Mouse (Mus musculus) liver, postnatal 0 days (tissue): ENCODE data around the gene Wdtc1. TPM values are rescaled to one million over a fixed set of nuclear protein-coding genes. Genes with fewer than 3 reads are reported as not detected.

Source experiments
- ATAC-seq: fragments of 200-750 bp; cut with Nextera tagmentation; 2 replicates; pipeline ENCODE4 v1.8.0; 2017; ENCODE audit warnings: mild to moderate bottlenecking, moderate library complexity
- DNase-seq: peaks from one replicate; pipeline ENCODE4 v3.0.0-alpha.2; 2016
- H3K27ac ChIP-seq: fragments of 300-500 bp; sonication (generic); 2 replicates; pipeline ENCODE4 v1.5.1; 2014; ENCODE audit warnings: antibody characterized with exemption, moderate library complexity, mild to moderate bottlenecking, low read depth
- H3K27me3 ChIP-seq: fragments of 300-500 bp; sonication (generic); 2 replicates; pipeline ENCODE4 v1.6.1; 2014; ENCODE audit warnings: low read length, control low read depth, mixed read lengths; ENCODE audit not compliant: insufficient read depth
- H3K36me3 ChIP-seq: fragments of 300-500 bp; sonication (generic); replicated peaks from 2 replicates; pipeline ENCODE4 v1.6.1; 2014; ENCODE audit warnings: mild to moderate bottlenecking, control low read depth, low read length, moderate library complexity, mixed read lengths; ENCODE audit not compliant: insufficient read depth
- H3K4me1 ChIP-seq: fragments of 300-500 bp; sonication (generic); 2 replicates; pipeline ENCODE4 v1.6.1; 2014; ENCODE audit warnings: antibody characterized with exemption, mild to moderate bottlenecking, control low read depth; ENCODE audit not compliant: insufficient read depth
- H3K4me2 ChIP-seq: fragments of 300-500 bp; sonication (generic); 2 replicates; pipeline ENCODE4 v1.6.1; 2014; ENCODE audit warnings: low read depth, mild to moderate bottlenecking, low read length, moderate library complexity, mixed read lengths
- H3K4me3 ChIP-seq: fragments of 300-500 bp; sonication (generic); 2 replicates; pipeline ENCODE4 v1.5.1; 2014; ENCODE audit warnings: low read depth, low read length
- H3K9ac ChIP-seq: fragments of 300-500 bp; sonication (generic); replicated peaks from 2 replicates; pipeline ENCODE4 v1.6.1; 2014; ENCODE audit warnings: mild to moderate bottlenecking, moderate library complexity
- H3K9me3 ChIP-seq: fragments of 300-500 bp; sonication (generic); 2 replicates; pipeline ENCODE4 v1.6.1; 2016; ENCODE audit warnings: mild to moderate bottlenecking, control low read depth, low read length, mixed read lengths
- CTCF ChIP-seq: sonication (generic); IDR thresholded peaks from 2 replicates; pipeline ENCODE4 v1.5.1; 2016; ENCODE audit warnings: antibody characterized with exemption, low read depth
- EP300 ChIP-seq: IDR thresholded peaks from 2 replicates; pipeline ENCODE4 v1.6.1; 2016; ENCODE audit warnings: antibody characterized with exemption, low read depth, mild to moderate bottlenecking
- WGBS: fragments of 180-500 bp; shearing (Covaris S2); extraction: QIAGEN DNeasy Blood & Tissue Kit; methylation state at CpG from one replicate; pipeline ENCODE4 v1.1.7; 2014; ENCODE audit not compliant: insufficient replicate concordance; 5-methylcytosine and 5-hydroxymethylcytosine counted together
- polyA plus RNA-seq: library from polyadenylated mRNA; unstranded; fragments of >200 nt; fragmentation: Nextera tagmentation; extraction: Ambion mirVana; gene quantifications from 2 replicates; pipeline ENCODE4 v1.2.1, GENCODE M21; 2015

Wdtc1 gene
- polyA plus RNA-seq, 1 experiment from 2014 or later, result 5.3 TPM

DNA sequence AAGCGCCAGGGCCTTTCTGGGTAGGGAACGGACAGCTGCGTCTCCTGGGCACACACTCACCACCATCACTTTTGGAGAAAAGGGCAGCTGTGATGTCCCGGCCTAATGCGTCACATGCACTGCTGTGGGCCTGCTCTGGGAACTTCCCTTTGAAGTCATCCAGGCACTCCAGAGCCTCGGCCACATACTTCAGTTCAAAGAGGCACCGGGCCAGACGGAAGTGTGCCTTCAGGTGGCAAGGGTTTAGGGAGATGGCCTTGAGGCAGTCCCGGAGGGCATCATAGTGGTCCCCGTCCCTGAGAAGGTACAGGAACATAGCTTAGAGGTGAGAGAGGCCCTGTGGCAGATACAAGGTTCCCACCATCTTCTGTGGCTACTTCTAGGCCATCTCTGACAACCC lies 55.9 kb downstream of the Wdtc1 start:
- TF ChIP-seq EP300 (no peak), CTCF (no peak)
- no peaks in the 10 kb centered on the region for H3K9me3 ChIP-seq
- 76% methylated on average over 10 of the region's 10 CpGs for WGBS
- H3K27me3 ChIP-seq, result no peaks in the 10 kb centered on the region
- no peak overlapping the region for H3K27ac ChIP-seq
- H3K36me3 ChIP-seq, result peaks cover 65% of the 10 kb centered on the region
- no peak for DNase-seq
- no peak for ATAC-seq
- H3K9ac ChIP-seq, result no peak overlapping the region
- H3K4me2 ChIP-seq, result no peak overlapping the region
- no peak overlapping the region for H3K4me3 ChIP-seq
- H3K4me1 ChIP-seq, result no peaks in the 10 kb centered on the region

DNA sequence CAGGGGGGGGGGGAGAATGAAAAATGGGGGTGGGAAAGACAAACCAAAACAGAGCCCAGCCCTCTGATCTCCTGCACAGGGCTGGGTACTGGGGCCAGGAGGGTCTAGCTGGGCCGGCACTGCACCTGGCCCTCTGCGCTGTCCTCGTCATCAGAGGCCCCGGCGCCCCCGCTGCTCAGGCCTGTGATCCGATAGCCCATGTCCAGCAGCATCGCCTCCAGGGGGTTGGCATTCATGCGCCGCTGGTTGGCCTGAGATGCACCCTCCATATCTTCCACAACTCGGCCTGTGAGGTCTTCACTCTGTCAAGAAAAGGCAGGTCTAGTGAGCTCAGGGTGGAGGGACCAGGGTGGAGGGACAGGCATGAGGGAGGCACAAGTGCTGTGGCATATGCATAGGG lies 59.2 kb downstream of the Wdtc1 start:
- no peak overlapping the region for H3K4me2 ChIP-seq
- no peaks in the 10 kb centered on the region for H3K9me3 ChIP-seq
- no peak overlapping the region for H3K9ac ChIP-seq
- ATAC-seq (no peak), DNase-seq (no peak)
- H3K27me3 ChIP-seq, result no peaks in the 10 kb centered on the region
- H3K4me1 ChIP-seq, result no peaks in the 10 kb centered on the region
- H3K4me3 ChIP-seq, result no peak overlapping the region
- peaks cover 46% of the 10 kb centered on the region for H3K36me3 ChIP-seq
- 80% methylated on average over 11 of the region's 11 CpGs for WGBS
- TF ChIP-seq CTCF (no peak), EP300 (no peak)
- no peak overlapping the region for H3K27ac ChIP-seq

DNA sequence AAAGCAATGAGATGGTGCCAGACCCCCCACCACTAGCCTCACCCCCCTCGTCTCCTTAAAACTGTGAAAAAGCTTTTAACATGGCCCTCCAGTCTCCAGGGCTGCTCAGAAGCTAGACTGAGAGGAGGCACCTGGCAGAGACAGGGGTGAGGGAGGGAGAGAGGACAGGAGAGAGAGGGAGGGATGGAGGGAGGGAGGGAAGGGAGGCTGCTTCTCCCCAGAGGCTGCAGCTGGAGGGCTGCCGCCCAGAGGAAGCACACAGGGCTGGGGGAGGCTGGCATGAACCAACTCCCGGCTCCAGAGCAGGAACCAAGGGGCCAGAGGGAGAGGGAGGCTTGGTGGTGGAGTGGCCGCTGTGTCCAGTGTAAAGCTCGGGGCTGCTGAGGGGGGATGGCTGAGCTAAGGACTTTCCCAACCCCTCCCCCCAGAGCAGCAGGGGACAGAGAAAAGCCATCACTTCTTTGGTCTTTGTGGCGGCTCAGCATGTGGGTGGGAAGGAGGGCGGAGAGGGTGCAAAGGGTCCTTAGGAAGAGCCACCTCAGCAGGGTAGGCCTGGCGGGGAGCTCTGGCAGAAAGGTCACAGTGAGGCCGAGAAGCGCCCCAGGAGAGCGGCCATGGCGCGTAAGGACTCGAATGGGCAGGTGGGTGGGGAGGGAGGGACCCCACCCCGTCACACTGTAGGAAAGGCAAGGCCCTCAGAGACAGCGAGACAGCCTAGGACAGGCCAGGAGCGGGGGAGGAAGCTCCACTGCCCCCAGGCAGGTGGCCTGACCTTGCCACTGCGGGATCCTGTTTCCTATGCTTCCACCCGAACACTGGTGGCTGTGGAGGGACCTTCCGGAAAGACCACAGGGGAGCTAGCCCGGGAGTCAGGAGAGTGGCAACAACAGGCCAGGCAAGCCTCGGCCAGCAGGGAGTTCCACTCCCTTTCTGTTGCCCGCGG lies 60.1 kb downstream of the Wdtc1 start:
- DNase-seq (no peak), ATAC-seq (peak; percentile 22)
- Histone ChIP-seq H3K27ac (no peak overlapping the region), H3K36me3 (peaks cover 40% of the 10 kb centered on the region), H3K4me3 (no peak overlapping the region), H3K4me1 (no peaks in the 10 kb centered on the region), H3K4me2 (no peak overlapping the region), H3K9ac (no peak overlapping the region), H3K9me3 (no peaks in the 10 kb centered on the region), H3K27me3 (no peaks in the 10 kb centered on the region)
- WGBS, result 65% methylated on average over 24 of the region's 24 CpGs
- TF ChIP-seq CTCF, result no peak
- no peak for TF ChIP-seq EP300

DNA sequence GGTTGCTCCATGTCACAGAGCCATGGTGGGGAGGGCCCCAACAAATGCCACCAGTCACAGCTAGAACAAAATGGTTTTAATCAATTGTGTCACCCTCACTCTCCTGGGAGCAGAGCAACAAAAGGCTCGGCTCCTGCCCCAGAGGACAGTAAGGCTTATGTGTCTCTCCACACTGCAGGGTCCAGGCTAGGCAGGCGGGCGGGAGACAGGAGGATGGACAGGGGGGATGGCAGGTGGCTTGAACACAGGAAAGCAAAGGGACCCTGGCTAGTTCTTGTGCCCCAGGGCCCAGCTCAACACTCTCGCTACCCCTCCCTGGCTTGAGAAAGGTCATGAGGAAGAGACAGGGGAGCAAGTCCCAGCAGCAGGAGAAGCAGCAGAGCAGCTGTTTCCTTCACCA lies 60.9 kb downstream of the Wdtc1 start:
- H3K27me3 ChIP-seq, result no peaks in the 10 kb centered on the region
- DNase-seq (no peak), ATAC-seq (no peak)
- no peak for TF ChIP-seq EP300
- no peak for TF ChIP-seq CTCF
- no peaks in the 10 kb centered on the region for H3K4me1 ChIP-seq
- H3K4me3 ChIP-seq, result no peak overlapping the region
- peaks cover 40% of the 10 kb centered on the region for H3K36me3 ChIP-seq
- no peak overlapping the region for H3K9ac ChIP-seq
- no peak overlapping the region for H3K27ac ChIP-seq
- H3K9me3 ChIP-seq, result no peaks in the 10 kb centered on the region
- no peak overlapping the region for H3K4me2 ChIP-seq
- 90% methylated on average over 4 of the region's 4 CpGs for WGBS

DNA sequence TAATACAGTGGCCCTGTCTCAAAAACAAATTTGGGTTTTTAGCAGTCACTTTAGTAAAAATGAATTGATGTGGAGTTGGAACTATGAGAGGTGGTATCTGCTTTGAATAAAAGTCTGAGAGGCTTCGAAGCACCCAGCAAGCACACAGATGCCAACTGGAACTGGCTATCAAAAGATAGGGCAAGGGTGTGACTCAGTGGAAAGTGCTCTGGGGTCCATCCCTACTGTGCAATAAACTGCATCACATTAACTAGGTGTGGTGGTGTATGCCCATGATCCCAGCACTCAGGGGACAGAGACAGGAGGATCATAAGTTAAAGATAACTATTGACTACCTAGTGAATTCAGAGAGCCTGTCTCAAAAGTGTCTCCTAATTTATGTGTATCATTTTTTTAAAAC lies 62.0 kb downstream of the Wdtc1 start:
- Histone ChIP-seq H3K36me3 (peaks cover 29% of the 10 kb centered on the region), H3K4me3 (no peak overlapping the region), H3K4me1 (peaks cover 9% of the 10 kb centered on the region), H3K9me3 (no peaks in the 10 kb centered on the region), H3K4me2 (no peak overlapping the region), H3K9ac (no peak overlapping the region), H3K27ac (no peak overlapping the region), H3K27me3 (no peaks in the 10 kb centered on the region)
- DNase-seq (no peak), ATAC-seq (no peak)
- 66% methylated on average over 1 of the region's 1 CpGs for WGBS
- TF ChIP-seq EP300 (no peak), CTCF (no peak)

DNA sequence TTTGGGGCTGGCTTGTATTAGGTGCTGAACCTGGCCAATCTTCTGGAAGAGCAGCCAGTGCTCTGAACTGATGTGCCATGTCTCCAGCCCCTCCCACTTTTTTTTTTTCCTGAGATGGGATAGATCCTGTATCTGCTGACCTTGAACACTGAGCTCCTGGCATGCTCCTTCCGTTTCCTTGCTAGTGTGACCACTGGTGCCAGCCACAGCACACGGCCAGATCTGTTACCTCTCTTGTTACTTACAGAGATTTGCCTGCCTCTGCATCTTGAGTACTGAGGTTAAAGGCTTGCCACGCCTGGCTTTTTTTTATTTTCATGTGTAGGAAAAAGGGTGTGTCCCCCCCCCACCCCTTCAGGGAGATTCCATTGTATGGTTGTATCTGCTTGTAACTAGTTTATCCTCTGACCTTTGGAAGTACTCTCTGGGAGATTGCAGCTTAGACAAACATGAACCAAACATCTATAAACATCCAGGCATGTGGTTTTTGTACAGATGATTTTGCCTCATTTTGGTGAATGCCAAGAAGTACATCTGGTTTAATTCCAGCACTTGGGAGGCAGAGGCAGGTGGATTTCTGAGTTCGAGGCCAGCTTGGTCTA lies 66.7 kb downstream of the Wdtc1 start:
- DNase-seq (no peak), ATAC-seq (peak; percentile 55; the same call in 1 of the 2 replicates)
- no peaks in the 10 kb centered on the region for H3K9me3 ChIP-seq
- peak overlapping the region; percentile 34 for H3K4me2 ChIP-seq
- no peak overlapping the region for H3K4me3 ChIP-seq
- H3K9ac ChIP-seq, result no peak overlapping the region
- no peaks in the 10 kb centered on the region for H3K36me3 ChIP-seq
- no peaks in the 10 kb centered on the region for H3K27me3 ChIP-seq
- WGBS, result 58% methylated on average over 4 of the region's 4 CpGs
- peaks cover 32% of the 10 kb centered on the region for H3K4me1 ChIP-seq
- peak overlapping the region; percentile 13 for H3K27ac ChIP-seq
- no peak for TF ChIP-seq CTCF
- no peak for TF ChIP-seq EP300
